Mouse (Mus musculus): ENCODE data around the gene Rgs17.

- no peak for TF ChIP-seq CTCF (conservative IDR thresholded peaks at IDR 0.05; ENCODE audit: low read length)
- no peak for TF ChIP-seq POU5F1 (IDR thresholded peaks at IDR 0.05; ENCODE audit: borderline replicate concordance, low read length)
- TF ChIP-seq NANOG (IDR thresholded peaks at IDR 0.05; ENCODE audit: borderline replicate concordance, low read length): no peak
These were observed 98.3 kb downstream of the Rgs17 start, which contains the start of gene Mtrf1l for GRCm38 (mm10) chr10:5823740-5824491.

All from E14TG2a.4 (cell line).